Mouse (Mus musculus): ENCODE results near the gene Olfr1252.

Gene Olfr1252

GRCm38 (mm10) chr2:89724912-89725311 lies at the start of gene Olfr1252:
Olfr1252 (minus strand) TSS chr2:89725012.
- no peak for DNase-seq (ENCODE audit: low spot score in 2 of 2)

DNA sequence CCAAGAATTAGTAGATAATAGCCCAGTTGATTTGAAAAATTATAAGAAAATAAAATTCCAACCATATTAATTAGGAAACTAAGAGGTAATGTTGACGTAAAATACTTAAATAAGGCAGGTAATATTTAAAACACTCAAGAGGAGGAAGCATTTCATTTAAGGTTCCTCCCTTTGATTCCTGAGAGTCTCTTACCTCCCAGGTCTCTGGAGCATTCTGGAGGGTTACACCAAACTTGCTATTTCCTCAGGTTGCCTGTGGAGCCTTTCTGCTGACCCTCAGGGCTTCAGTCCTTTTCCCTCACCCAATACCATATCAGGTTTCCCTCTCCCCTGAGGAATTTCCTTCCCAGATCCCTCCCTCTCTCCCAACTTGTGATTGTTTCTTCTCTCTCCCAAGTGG lies 32.2 kb upstream of the Olfr1252 start, which contains the start of gene Olfr1253:
TSS of gene Olfr1253 (minus strand) at position 101 of the 400 bp plus-strand sequence.
- DNase-seq (ENCODE audit: low spot score in 2 of 2), result no peak

DNA sequence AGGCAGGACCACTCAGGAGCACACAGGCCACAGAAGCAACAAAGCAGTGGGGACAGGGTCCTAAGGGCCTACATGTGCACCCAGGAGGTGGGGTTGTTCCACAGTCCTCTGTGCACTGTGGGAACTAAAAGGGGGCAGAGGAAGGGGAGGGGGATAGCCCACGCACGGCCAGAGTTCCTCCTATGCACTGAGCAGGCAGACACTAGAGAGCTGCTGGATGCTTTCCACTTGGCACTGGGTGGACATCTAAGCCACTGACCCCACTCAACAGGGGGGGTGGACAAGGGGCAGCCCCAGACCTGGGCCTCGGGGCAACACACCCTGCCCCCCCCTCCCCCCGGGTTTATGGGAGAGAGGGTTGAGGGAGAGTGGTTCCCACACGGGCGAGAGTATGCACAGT lies 32.8 kb downstream of the Olfr1252 start:
- no peak for DNase-seq (ENCODE audit: low spot score in 2 of 2)

DNA sequence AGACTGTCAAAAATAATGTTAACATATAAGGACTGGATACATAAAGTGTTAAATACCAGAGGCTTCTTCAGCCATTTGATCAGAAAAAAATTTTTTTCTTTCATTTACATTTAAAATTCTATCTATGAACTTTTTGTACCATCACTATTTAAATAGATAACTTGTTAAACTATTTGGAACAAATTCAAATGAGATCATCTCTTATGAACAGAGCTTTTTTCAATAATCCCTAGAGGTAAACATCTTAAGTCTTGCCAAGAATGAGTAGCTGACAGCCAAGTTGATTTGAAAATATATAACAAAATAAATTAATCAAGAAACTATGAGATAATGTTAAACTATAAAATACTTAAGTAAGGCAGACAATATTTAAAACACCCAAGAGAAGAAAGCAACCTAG lies 53.0 kb downstream of the Olfr1252 start, which contains the start of gene Olfr1251:
TSS of gene Olfr1251 (minus strand) at position 101 of the 400 bp plus-strand sequence.
- DNase-seq (ENCODE audit: low spot score in 2 of 2), result no peak
